Mouse (Mus musculus) midbrain, embryonic 12.5 days (tissue): ENCODE data around the gene Sept3. TPM values are rescaled to one million over a fixed set of nuclear protein-coding genes. Genes with fewer than 3 reads are reported as not detected.
A peak's percentile ranks its signal among the peaks of the same experiment; 100 is the strongest.

ENCODE experiments used
- ATAC-seq: fragments of 200-750 bp; cut with Nextera tagmentation; 2 replicates; pipeline ENCODE4 v1.8.0; 2017; ENCODE audit warnings: low read depth, moderate TSS enrichment, moderate library complexity; ENCODE audit not compliant: low FRiP score
- H3K27ac ChIP-seq: fragments of 300-500 bp; sonication (generic); replicated peaks from 2 replicates; pipeline ENCODE4 v1.5.1; 2016; ENCODE audit warnings: mild to moderate bottlenecking
- H3K27me3 ChIP-seq: fragments of 300-500 bp; sonication (generic); 2 replicates; pipeline ENCODE4 v1.6.1; 2016; ENCODE audit warnings: mild to moderate bottlenecking
- H3K36me3 ChIP-seq: fragments of 300-500 bp; sonication (generic); 2 replicates; pipeline ENCODE4 v1.6.1; 2016
- H3K4me1 ChIP-seq: fragments of 300-500 bp; sonication (generic); 2 replicates; pipeline ENCODE4 v1.6.1; 2016
- H3K4me2 ChIP-seq: fragments of 300-500 bp; sonication (generic); replicated peaks from 2 replicates; pipeline ENCODE4 v1.6.1; 2016; ENCODE audit warnings: mild to moderate bottlenecking, moderate library complexity
- H3K4me3 ChIP-seq: fragments of 300-500 bp; sonication (generic); 2 replicates; pipeline ENCODE4 v1.5.1; 2016; ENCODE audit warnings: mild to moderate bottlenecking
- H3K9ac ChIP-seq: fragments of 300-500 bp; sonication (generic); replicated peaks from 2 replicates; pipeline ENCODE4 v1.6.1; 2016; ENCODE audit warnings: mild to moderate bottlenecking, moderate library complexity
- H3K9me3 ChIP-seq: fragments of 300-500 bp; sonication (generic); 2 replicates; pipeline ENCODE4 v1.6.1; 2016; ENCODE audit warnings: mild to moderate bottlenecking
- WGBS: fragments of 180-500 bp; shearing (Covaris S2); methylation state at CpG from one replicate; pipeline ENCODE4 v1.1.7; 2016; 5-methylcytosine and 5-hydroxymethylcytosine counted together
- polyA plus RNA-seq: library from polyadenylated mRNA; unstranded; fragments of >200 nt; fragmentation: Nextera tagmentation; extraction: Ambion mirVana; gene quantifications from 2 replicates; pipeline ENCODE4 v1.2.1, GENCODE M21; 2016

Sept3 gene
- 237 and 291 TPM in 2 replicates for polyA plus RNA-seq

- Histone ChIP-seq H3K9ac (peak within 1 kb of the TSS; percentile 88), H3K36me3 (peaks cover 11% of the 10 kb centered on the region), H3K4me3 (peak within 1 kb of the TSS; percentile 71), H3K4me2 (peak within 1 kb of the TSS; percentile 91), H3K27ac (peak within 1 kb of the TSS; percentile 97), H3K9me3 (no peaks in the 10 kb centered on the region), H3K27me3 (peaks cover 33% of the 10 kb centered on the region), H3K4me1 (peaks cover 45% of the 10 kb centered on the region)
- WGBS, result 29% methylated on average over 6 of the region's 6 CpGs
- no peak for ATAC-seq
These were observed at the start of gene Sept3 for GRCm38 (mm10) chr15:82274593-82274926. Sept3 (plus strand) TSS chr15:82274893.

- ATAC-seq, result no peak
- no peak overlapping the region for H3K9ac ChIP-seq
- H3K9me3 ChIP-seq, result no peaks in the 10 kb centered on the region
- peaks cover 26% of the 10 kb centered on the region for H3K4me1 ChIP-seq
- H3K4me3 ChIP-seq, result no peak overlapping the region
- no peaks in the 10 kb centered on the region for H3K36me3 ChIP-seq
- WGBS, result 85% methylated on average over 5 of the region's 5 CpGs
- peaks cover 55% of the 10 kb centered on the region for H3K27me3 ChIP-seq
- H3K27ac ChIP-seq, result no peak overlapping the region
- H3K4me2 ChIP-seq, result no peak overlapping the region
These were observed 48.9 kb upstream of the Sept3 start for GRCm38 (mm10) chr15:82225769-82226168.

- Histone ChIP-seq H3K4me1 (peaks cover 7% of the 10 kb centered on the region; the same call in 1 of the 2 replicates), H3K27ac (no peak overlapping the region), H3K9me3 (no peaks in the 10 kb centered on the region), H3K36me3 (0 out of 2 replicates have a peak, but pooled peaks cover 3% of the 10 kb centered on the region), H3K4me3 (no peak overlapping the region), H3K27me3 (peaks cover 22% of the 10 kb centered on the region), H3K4me2 (no peak overlapping the region), H3K9ac (no peak overlapping the region)
- ATAC-seq, result no peak
- WGBS, result 50% methylated on average over 11 of the region's 11 CpGs
These were observed 45.1 kb upstream of the Sept3 start for GRCm38 (mm10) chr15:82229542-82230045.

GRCm38 (mm10) chr15:82230098-82230611 is 44.5 kb upstream of the Sept3 start:
- no peak overlapping the region for H3K27ac ChIP-seq
- no peak overlapping the region for H3K4me3 ChIP-seq
- H3K27me3 ChIP-seq, result peaks cover 17% of the 10 kb centered on the region
- 77% methylated on average over 6 of the region's 6 CpGs for WGBS
- H3K4me1 ChIP-seq, result peaks cover 6% of the 10 kb centered on the region; the same call in 1 of the 2 replicates
- 0 out of 2 replicates have a peak, but pooled peaks cover 3% of the 10 kb centered on the region for H3K36me3 ChIP-seq
- ATAC-seq, result no peak
- H3K9ac ChIP-seq, result no peak overlapping the region
- H3K9me3 ChIP-seq, result no peaks in the 10 kb centered on the region
- H3K4me2 ChIP-seq, result no peak overlapping the region

- no peak overlapping the region for H3K27ac ChIP-seq
- 0 out of 2 replicates have a peak, but pooled peaks cover 3% of the 10 kb centered on the region for H3K36me3 ChIP-seq
- H3K4me1 ChIP-seq, result peaks cover 6% of the 10 kb centered on the region; the same call in 1 of the 2 replicates
- whole genome bisulfite sequencing, result 88% methylated on average over 4 of the region's 4 CpGs
- no peaks in the 10 kb centered on the region for H3K9me3 ChIP-seq
- peaks cover 7% of the 10 kb centered on the region; the same call in 1 of the 2 replicates for H3K27me3 ChIP-seq
- ATAC-seq, result no peak
- no peak overlapping the region for H3K4me3 ChIP-seq
- H3K9ac ChIP-seq, result no peak overlapping the region
- H3K4me2 ChIP-seq, result no peak overlapping the region
These were observed 43.6 kb upstream of the Sept3 start for GRCm38 (mm10) chr15:82231100-82231499.

- 0 out of 2 replicates have a peak, but pooled peaks cover 3% of the 10 kb centered on the region for H3K36me3 ChIP-seq
- WGBS, result 72% methylated on average over 11 of the region's 11 CpGs
- H3K4me3 ChIP-seq, result no peak overlapping the region
- peaks cover 6% of the 10 kb centered on the region; the same call in 1 of the 2 replicates for H3K4me1 ChIP-seq
- no peak overlapping the region for H3K9ac ChIP-seq
- H3K4me2 ChIP-seq, result no peak overlapping the region
- 0 out of 2 replicates have a peak, but pooled peaks cover under 1% of the 10 kb centered on the region for H3K27me3 ChIP-seq
- ATAC-seq, result no peak
- no peak overlapping the region for H3K27ac ChIP-seq
- no peaks in the 10 kb centered on the region for H3K9me3 ChIP-seq
These were observed 42.9 kb upstream of the Sept3 start for GRCm38 (mm10) chr15:82231591-82232378.

GRCm38 (mm10) chr15:82232651-82233050 is 42.0 kb upstream of the Sept3 start:
- 0 out of 2 replicates have a peak, but pooled peaks cover 3% of the 10 kb centered on the region for H3K36me3 ChIP-seq
- no peak overlapping the region for H3K9ac ChIP-seq
- H3K4me2 ChIP-seq, result no peak overlapping the region
- no peak overlapping the region for H3K27ac ChIP-seq
- ATAC-seq, result no peak
- no peaks in the 10 kb centered on the region for H3K27me3 ChIP-seq
- peaks cover 6% of the 10 kb centered on the region; the same call in 1 of the 2 replicates for H3K4me1 ChIP-seq
- H3K4me3 ChIP-seq, result no peak overlapping the region
- 77% methylated on average over 4 of the region's 4 CpGs for WGBS
- no peaks in the 10 kb centered on the region for H3K9me3 ChIP-seq

- H3K4me3 ChIP-seq, result no peak overlapping the region
- WGBS, result 77% methylated on average over 10 of the region's 10 CpGs
- H3K4me1 ChIP-seq, result no peaks in the 10 kb centered on the region
- no peaks in the 10 kb centered on the region for H3K27me3 ChIP-seq
- no peaks in the 10 kb centered on the region for H3K9me3 ChIP-seq
- ATAC-seq, result no peak
- 0 out of 2 replicates have a peak, but pooled peaks cover 9% of the 10 kb centered on the region for H3K36me3 ChIP-seq
- H3K9ac ChIP-seq, result no peak overlapping the region
- no peak overlapping the region for H3K27ac ChIP-seq
- H3K4me2 ChIP-seq, result no peak overlapping the region
These were observed 39.0 kb upstream of the Sept3 start for GRCm38 (mm10) chr15:82235661-82236060.

- Histone ChIP-seq H3K4me1 (no peaks in the 10 kb centered on the region), H3K9me3 (no peaks in the 10 kb centered on the region), H3K27me3 (no peaks in the 10 kb centered on the region), H3K4me3 (no peak overlapping the region), H3K36me3 (0 out of 2 replicates have a peak, but pooled peaks cover 9% of the 10 kb centered on the region), H3K9ac (no peak overlapping the region), H3K4me2 (no peak overlapping the region), H3K27ac (no peak overlapping the region)
- WGBS, result 17% methylated on average over 5 of the region's 5 CpGs
- peak; percentile 69; the same call in 1 of the 2 replicates for ATAC-seq
These were observed 38.1 kb upstream of the Sept3 start for GRCm38 (mm10) chr15:82236565-82236964.

- Histone ChIP-seq H3K27me3 (no peaks in the 10 kb centered on the region), H3K27ac (no peak overlapping the region)
These were observed 31.4 kb upstream of the Sept3 start for GRCm38 (mm10) chr15:82243311-82243710.

GRCm38 (mm10) chr15:82243742-82244114 is 31.0 kb upstream of the Sept3 start:
- Histone ChIP-seq H3K4me2 (peak overlapping the region; percentile 88), H3K36me3 (no peaks in the 10 kb centered on the region), H3K4me1 (peaks cover 6% of the 10 kb centered on the region), H3K9ac (peak overlapping the region; percentile 69), H3K27ac (peak overlapping the region; percentile 46; the same call in 1 of the 2 replicates), H3K4me3 (peak overlapping the region; percentile 74), H3K27me3 (no peaks in the 10 kb centered on the region), H3K9me3 (no peaks in the 10 kb centered on the region)
- 9% methylated on average over 12 of the region's 12 CpGs for WGBS
- no peak; the same call in 1 of the 2 replicates for ATAC-seq

More at GRCm38 (mm10) chr15:82243311-82243710, 31.4 kb upstream of the Sept3 start:
- H3K9ac ChIP-seq, result peak overlapping the region; percentile 69
- H3K4me1 ChIP-seq, result peaks cover 6% of the 10 kb centered on the region
- H3K36me3 ChIP-seq, result 0 out of 2 replicates have a peak, but pooled peaks cover 2% of the 10 kb centered on the region
- no peak for ATAC-seq
- peak overlapping the region; percentile 88 for H3K4me2 ChIP-seq
- no peaks in the 10 kb centered on the region for H3K9me3 ChIP-seq
- peak overlapping the region; percentile 74 for H3K4me3 ChIP-seq
- WGBS, result 85% methylated on average over 3 of the region's 3 CpGs
